Comparison of ENCODE assay signal across 18 mouse cellular contexts in the genomic region with DNA sequence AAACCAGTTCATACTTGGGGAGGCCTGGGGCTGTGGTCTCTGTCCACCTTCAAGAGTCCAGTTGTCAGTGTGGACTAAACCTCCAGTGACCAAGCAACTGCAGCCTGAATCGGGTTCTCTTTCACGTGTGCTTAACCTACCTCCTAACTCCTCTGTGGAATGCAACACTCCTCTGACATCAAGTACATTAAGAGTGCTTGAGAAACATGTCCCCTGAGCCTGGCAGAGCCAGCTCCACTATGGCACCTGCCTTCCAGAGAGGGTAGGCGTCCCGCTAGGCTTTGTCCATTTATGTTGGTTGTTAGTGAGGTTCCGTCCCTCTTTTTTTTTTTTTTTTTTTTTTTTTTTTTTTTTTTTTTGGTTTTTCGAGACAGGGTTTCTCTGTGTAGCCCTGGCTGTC.
"Had no signal": no experiment of that assay in that cellular context is flagged by ENCODE, and none has a peak within 500 bp of the region (broad histone marks: within the 10 kb centered on the region; RNA-seq: fewer than 3 reads in every experiment).

No protein-coding gene starts in this region.

- ATAC-seq: liver, postnatal 0 days; midbrain, embryonic 13.5 days; midbrain, embryonic 15.5 days had no signal

- H3K4me3 ChIP-seq: liver, embryonic 13.5 days; liver, embryonic 15.5 days; lung, embryonic 15.5 days; megakaryocyte, embryonic 14.5 days; midbrain, embryonic 13.5 days; midbrain, embryonic 15.5 days; neural tube, embryonic 12.5 days had no signal

- H3K9ac ChIP-seq: liver, embryonic 13.5 days; liver, embryonic 15.5 days; liver, postnatal 0 days; lung, embryonic 15.5 days; midbrain, embryonic 13.5 days; midbrain, embryonic 15.5 days; neural tube, embryonic 12.5 days had no signal

- H3K9me3 ChIP-seq: liver, embryonic 13.5 days; liver, embryonic 15.5 days; lung, embryonic 15.5 days; megakaryocyte, embryonic 14.5 days; midbrain, embryonic 13.5 days; midbrain, embryonic 15.5 days; neural tube, embryonic 12.5 days had no signal

- H3K27me3 ChIP-seq: liver, embryonic 13.5 days; liver, embryonic 15.5 days; lung, embryonic 15.5 days; megakaryocyte, embryonic 14.5 days; midbrain, embryonic 13.5 days; midbrain, embryonic 15.5 days; neural tube, embryonic 12.5 days had no signal

- H3K4me1 ChIP-seq: neural tube, embryonic 12.5 days had no signal

- H3K27ac ChIP-seq: liver, embryonic 13.5 days; liver, embryonic 15.5 days; lung, embryonic 15.5 days; macrophage; midbrain, embryonic 13.5 days; midbrain, embryonic 15.5 days; neural tube, embryonic 12.5 days had no signal

- H3K4me2 ChIP-seq: liver, embryonic 11.5 days; liver, embryonic 13.5 days; liver, embryonic 15.5 days; lung, embryonic 15.5 days; midbrain, embryonic 11.5 days; midbrain, embryonic 13.5 days; midbrain, embryonic 15.5 days; neural tube, embryonic 12.5 days had no signal

- DNase-seq: liver; liver, embryonic 13.5 days; liver, postnatal 0 days; right cerebral cortex, postnatal 25 days; right cerebral cortex, postnatal 4 days; spleen, adult 18-20 months; thymus, adult 18-20 months; thymus, postnatal 14 days; thymus, postnatal 36 days had no signal
